9 mouse cellular contexts compared by ENCODE assay signal in genomic region chr5:36168963-36169650, GRCm38 (mm10). TPM values are rescaled to one million over a fixed set of nuclear protein-coding genes. Genes with fewer than 3 reads are reported as not detected.
A peak's percentile ranks its signal among the peaks of the same experiment; 100 is the strongest.
DNase-seq lines count a peak whose midpoint lies in the region; ATAC-seq and TF ChIP-seq lines count a peak whose summit lies in the region.
"Had no signal": no experiment of that assay in that cellular context is flagged by ENCODE, and none has a peak within 500 bp of the region (broad histone marks: within the 10 kb centered on the region; RNA-seq: fewer than 3 reads in every experiment).

No protein-coding gene starts in this region.

- H3K36me3 ChIP-seq in liver, adult 2 months (ENCODE audit: control insufficient read depth, insufficient read depth, low read length) = no peaks in the 10 kb centered on the region
- no peaks in the 10 kb centered on the region for H3K36me3 ChIP-seq in liver, embryonic 11.5 days (ENCODE audit: control insufficient read depth, insufficient read depth, low read length)
- no peaks in the 10 kb centered on the region for H3K36me3 ChIP-seq in neural tube, embryonic 14.5 days (ENCODE audit: control insufficient read depth, insufficient read depth, low read length)
- H3K36me3 ChIP-seq: limb, embryonic 12.5 days had no signal

- H3K4me1 ChIP-seq in liver, adult 2 months (ENCODE audit: control insufficient read depth, insufficient read depth, low read length) = peaks cover 21% of the 10 kb centered on the region
- no peaks in the 10 kb centered on the region for H3K4me1 ChIP-seq in liver, embryonic 11.5 days (replicated peaks; ENCODE audit: control insufficient read depth, insufficient read depth, low read length)
- peaks cover 18% of the 10 kb centered on the region for H3K4me1 ChIP-seq in neural tube, embryonic 14.5 days (ENCODE audit: control insufficient read depth, insufficient read depth, low read length)

- no peak overlapping the region for H3K4me2 ChIP-seq in liver, embryonic 11.5 days
- no peak overlapping the region for H3K4me2 ChIP-seq in neural tube, embryonic 14.5 days (ENCODE audit: low read depth, low read length)
- H3K4me2 ChIP-seq: limb, embryonic 12.5 days had no signal

- peak; percentile 40 to 82 for DNase-seq in adrenal gland, adult (ENCODE audit: inconsistent age in 2 of 2, low spot score in 1 of 2)
- no peak for DNase-seq in adrenal gland, adult 18-20 months (ENCODE audit: low spot score in 2 of 2)
- peak; percentile 97 for DNase-seq in liver, adult 2 months (ENCODE audit: extremely low read depth, low read depth, low spot score)
- DNase-seq in liver, embryonic 11.5 days (ENCODE audit: low spot score) = no peak
- peak; percentile 71 for DNase-seq in heart, postnatal 4 days
- no peak for DNase-seq in urinary bladder, postnatal 14 days (ENCODE audit: low spot score)
- no peak for DNase-seq in spleen, adult 18-20 months

- no peak for ATAC-seq in liver, embryonic 11.5 days (replicated peaks; ENCODE audit: low FRiP score)
- no peak for ATAC-seq in neural tube, embryonic 14.5 days (ENCODE audit: low read depth)

- H3K4me3 ChIP-seq in liver, adult 2 months (ENCODE audit: insufficient read depth, low read depth, low read length) = no peak overlapping the region
- H3K4me3 ChIP-seq in liver, embryonic 11.5 days (ENCODE audit: low read depth, low read length) = no peak overlapping the region
- no peak overlapping the region for H3K4me3 ChIP-seq in neural tube, embryonic 14.5 days (ENCODE audit: low read depth, low read length)
- H3K4me3 ChIP-seq: limb, embryonic 12.5 days had no signal

- TF ChIP-seq POLR2A in liver, adult 2 months (IDR thresholded peaks at IDR 0.05; ENCODE audit: extremely low read depth, insufficient read depth, low read length) = no peak

- H3K79me2 ChIP-seq in liver, adult 2 months (ENCODE audit: control insufficient read depth, insufficient read depth, low read length) = no peaks in the 10 kb centered on the region

- no peak for TF ChIP-seq CTCF in liver, adult 2 months (IDR thresholded peaks at IDR 0.05; ENCODE audit: low read depth, low read length)

- no peaks in the 10 kb centered on the region for H3K9me3 ChIP-seq in liver, embryonic 11.5 days (ENCODE audit: control insufficient read depth, low read length)
- H3K9me3 ChIP-seq in neural tube, embryonic 14.5 days (ENCODE audit: control insufficient read depth, low read length) = no peaks in the 10 kb centered on the region
- H3K9me3 ChIP-seq: limb, embryonic 12.5 days had no signal

- peak overlapping the region; percentile 15; the same call in 1 of the 2 replicates for H3K27ac ChIP-seq in liver, adult 2 months (replicated peaks; ENCODE audit: insufficient read depth, low read depth, low read length)
- no peak overlapping the region for H3K27ac ChIP-seq in liver, embryonic 11.5 days (ENCODE audit: low read depth, low read length)
- H3K27ac ChIP-seq in neural tube, embryonic 14.5 days (ENCODE audit: low read depth, low read length) = peak overlapping the region; percentile 52
- H3K27ac ChIP-seq: limb, embryonic 12.5 days had no signal

- no peaks in the 10 kb centered on the region for H3K27me3 ChIP-seq in liver, adult 2 months (ENCODE audit: control insufficient read depth, insufficient read depth, low read length)
- no peaks in the 10 kb centered on the region for H3K27me3 ChIP-seq in liver, embryonic 11.5 days (replicated peaks; ENCODE audit: control insufficient read depth, insufficient read depth, low read length)
- H3K27me3 ChIP-seq in neural tube, embryonic 14.5 days (ENCODE audit: control insufficient read depth, insufficient read depth, low read length) = no peaks in the 10 kb centered on the region
- H3K27me3 ChIP-seq: limb, embryonic 12.5 days had no signal

- WGBS in liver, adult 2 months = 41% methylated on average over 14 of the region's 14 CpGs
- WGBS in liver, embryonic 11.5 days = 77% methylated on average over 14 of the region's 14 CpGs
- WGBS in neural tube, embryonic 14.5 days = 30% methylated on average over 14 of the region's 14 CpGs

- 0 out of 2 replicates have a peak overlapping the region, but pooled peaks have one; percentile 7 for H3K9ac ChIP-seq in liver, adult 2 months (ENCODE audit: low read depth, low read length)
- no peak overlapping the region for H3K9ac ChIP-seq in liver, embryonic 11.5 days (ENCODE audit: low read depth, low read length)
- 0 out of 2 replicates have a peak overlapping the region, but pooled peaks have one; percentile 28 for H3K9ac ChIP-seq in neural tube, embryonic 14.5 days (replicated peaks; ENCODE audit: low read depth, low read length)
- H3K9ac ChIP-seq: limb, embryonic 12.5 days had no signal

RNA-seq across cellular contexts. Expression of gene Psapl1, which starts 34.7 kb away (rescaled TPM):
- total RNA-seq in adrenal gland, adult 18-20 months (2021) = not detected
- total RNA-seq in liver, adult 2 months (2014; rRNA removed) = not detected in 2 replicates
- not detected in 2 replicates for polyA plus RNA-seq in liver, adult 2 months (2012; rRNA removed)
- polyA plus RNA-seq in liver, embryonic 11.5 days (2014; fragmentation: Nextera tagmentation; extraction: Ambion mirVana) = 0.07 TPM in 1 of 2 replicates, not detected in the other
- total RNA-seq in heart, postnatal 4 days (2021) = not detected
- polyA plus RNA-seq in neural tube, embryonic 14.5 days (2014; fragmentation: Nextera tagmentation; extraction: Ambion mirVana) = not detected in 2 replicates
- polyA plus RNA-seq: limb, embryonic 12.5 days had no signal

Comparison
In these comparisons a context has a peak if more than half of its experiments do, and no peak if none do; other contexts are left out.
1. DNase-seq: peak in adrenal gland, adult (2 of 2), liver, adult 2 months (single experiment) and heart, postnatal 4 days (single experiment); none in adrenal gland, adult 18-20 months (0 of 2), liver, embryonic 11.5 days (single experiment), urinary bladder, postnatal 14 days (single experiment) and spleen, adult 18-20 months (0 of 2).